Mouse (Mus musculus): ENCODE measurements around the gene Gbx2.

- TF ChIP-seq POLR2A (IDR thresholded peaks at IDR 0.05; ENCODE audit: control insufficient read depth, low read depth, low read length) (no peak), CTCF (IDR thresholded peaks at IDR 0.05; ENCODE audit: control insufficient read depth, insufficient read depth, insufficient replicate concordance, low read depth, low read length) (no peak)
Measured at GRCm38 (mm10) chr1:89929181-89929580, 1.8 kb downstream of the Gbx2 start.
